29 mouse cellular contexts compared by ENCODE assay signal in the genomic region with DNA sequence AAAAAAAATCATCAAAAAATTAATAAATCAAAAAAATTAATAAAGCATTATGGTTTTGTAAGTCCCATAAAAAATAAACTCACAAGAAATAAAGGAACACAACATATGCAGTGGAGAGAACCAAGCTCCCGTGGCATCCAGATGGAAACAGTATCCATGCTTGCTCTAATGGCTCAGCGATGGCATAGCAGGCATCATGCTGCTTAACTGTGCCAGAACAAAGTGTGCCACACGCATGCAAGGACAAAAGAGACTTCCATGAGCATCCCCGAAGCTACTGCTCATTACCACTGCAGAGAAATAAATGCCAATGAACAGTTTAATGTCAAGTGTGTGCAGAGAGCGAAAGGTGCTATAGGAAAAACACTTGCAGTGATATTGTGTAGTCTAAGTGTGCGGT. TPM values are rescaled to one million over a fixed set of nuclear protein-coding genes. Genes with fewer than 3 reads are reported as not detected.
DNase-seq lines count a peak whose midpoint lies in the region; ATAC-seq and TF ChIP-seq lines count a peak whose summit lies in the region.
"Had no signal": no experiment of that assay in that cellular context is flagged by ENCODE, and none has a peak within 500 bp of the region (broad histone marks: within the 10 kb centered on the region; RNA-seq: fewer than 3 reads in every experiment).

No protein-coding gene starts in this region.

- H3K27me3 ChIP-seq in hindbrain, embryonic 14.5 days (ENCODE audit: control insufficient read depth, insufficient read depth, low read length) = no peaks in the 10 kb centered on the region
- no peaks in the 10 kb centered on the region for H3K27me3 ChIP-seq in hindbrain, embryonic 13.5 days
- no peaks in the 10 kb centered on the region for H3K27me3 ChIP-seq in midbrain, postnatal 0 days (ENCODE audit: insufficient read depth, low read length)
- no peaks in the 10 kb centered on the region for H3K27me3 ChIP-seq in midbrain, embryonic 16.5 days (ENCODE audit: control insufficient read depth, insufficient read depth, low read depth, low read length)
- no peaks in the 10 kb centered on the region for H3K27me3 ChIP-seq in intestine, postnatal 0 days (replicated peaks; ENCODE audit: control insufficient read depth, insufficient read depth, low read length)
- H3K27me3 ChIP-seq: embryonic facial prominence, embryonic 12.5 days; limb, embryonic 13.5 days; lung, embryonic 15.5 days had no signal

- no peaks in the 10 kb centered on the region for H3K4me1 ChIP-seq in hindbrain, embryonic 14.5 days (replicated peaks; ENCODE audit: control insufficient read depth, insufficient read depth, low read length)
- H3K4me1 ChIP-seq in hindbrain, embryonic 13.5 days (replicated peaks) = no peaks in the 10 kb centered on the region
- H3K4me1 ChIP-seq in midbrain, postnatal 0 days (ENCODE audit: insufficient read depth, low read length) = no peaks in the 10 kb centered on the region
- no peaks in the 10 kb centered on the region for H3K4me1 ChIP-seq in midbrain, embryonic 16.5 days (ENCODE audit: control insufficient read depth, insufficient read depth, low read length)
- no peaks in the 10 kb centered on the region for H3K4me1 ChIP-seq in intestine, postnatal 0 days (replicated peaks; ENCODE audit: control insufficient read depth, insufficient read depth, low read length)
- H3K4me1 ChIP-seq: embryonic facial prominence, embryonic 12.5 days; limb, embryonic 13.5 days; lung, embryonic 15.5 days; midbrain, embryonic 10.5 days had no signal

- no peaks in the 10 kb centered on the region for H3K9me3 ChIP-seq in hindbrain, embryonic 14.5 days (ENCODE audit: control insufficient read depth, low read length)
- H3K9me3 ChIP-seq in hindbrain, embryonic 13.5 days = no peaks in the 10 kb centered on the region
- H3K9me3 ChIP-seq in midbrain, postnatal 0 days (ENCODE audit: low read length) = no peaks in the 10 kb centered on the region
- H3K9me3 ChIP-seq in midbrain, embryonic 16.5 days (replicated peaks; ENCODE audit: control insufficient read depth, low read length, poor library complexity, severe bottlenecking) = no peaks in the 10 kb centered on the region
- no peaks in the 10 kb centered on the region for H3K9me3 ChIP-seq in intestine, postnatal 0 days (ENCODE audit: control insufficient read depth)
- H3K9me3 ChIP-seq: embryonic facial prominence, embryonic 12.5 days; forebrain, embryonic 10.5 days; limb, embryonic 13.5 days; lung, embryonic 15.5 days; midbrain, embryonic 10.5 days had no signal

- TF ChIP-seq CTCF in midbrain, postnatal 0 days (IDR thresholded peaks at IDR 0.05) = no peak
- TF ChIP-seq CTCF in intestine, postnatal 0 days (IDR thresholded peaks at IDR 0.05; ENCODE audit: low read depth) = no peak

- no peak overlapping the region for H3K4me3 ChIP-seq in hindbrain, embryonic 14.5 days (replicated peaks; ENCODE audit: low read length)
- H3K4me3 ChIP-seq in hindbrain, embryonic 13.5 days = no peak overlapping the region
- no peak overlapping the region for H3K4me3 ChIP-seq in midbrain, postnatal 0 days (ENCODE audit: low read depth, low read length)
- no peak overlapping the region for H3K4me3 ChIP-seq in midbrain, embryonic 16.5 days (ENCODE audit: low read depth, low read length)
- no peak overlapping the region for H3K4me3 ChIP-seq in intestine, postnatal 0 days (ENCODE audit: low read depth, low read length)
- H3K4me3 ChIP-seq: embryonic facial prominence, embryonic 12.5 days; forebrain, embryonic 10.5 days; gastrocnemius, adult 2 months; left cerebral cortex, adult 2 months; limb, embryonic 13.5 days; lung, embryonic 15.5 days; midbrain, embryonic 10.5 days had no signal

- H3K9ac ChIP-seq in hindbrain, embryonic 14.5 days = no peak overlapping the region
- no peak overlapping the region for H3K9ac ChIP-seq in hindbrain, embryonic 13.5 days
- H3K9ac ChIP-seq in midbrain, postnatal 0 days (replicated peaks; ENCODE audit: low read length, poor library complexity, severe bottlenecking) = no peak overlapping the region
- H3K9ac ChIP-seq in midbrain, embryonic 16.5 days (ENCODE audit: low read depth, low read length) = no peak overlapping the region
- H3K9ac ChIP-seq in intestine, postnatal 0 days (ENCODE audit: low read depth, low read length) = no peak overlapping the region
- H3K9ac ChIP-seq: embryonic facial prominence, embryonic 12.5 days; limb, embryonic 13.5 days; lung, embryonic 15.5 days had no signal

- no peak overlapping the region for H3K27ac ChIP-seq in hindbrain, embryonic 14.5 days
- no peak overlapping the region for H3K27ac ChIP-seq in hindbrain, embryonic 13.5 days
- H3K27ac ChIP-seq in midbrain, postnatal 0 days (ENCODE audit: low read depth, low read length) = no peak overlapping the region
- no peak overlapping the region for H3K27ac ChIP-seq in midbrain, embryonic 16.5 days (ENCODE audit: low read length)
- H3K27ac ChIP-seq in intestine, postnatal 0 days (ENCODE audit: low read depth, low read length) = no peak overlapping the region
- H3K27ac ChIP-seq: embryonic facial prominence, embryonic 12.5 days; forebrain, embryonic 10.5 days; gastrocnemius, adult 2 months; left cerebral cortex, adult 2 months; limb, embryonic 13.5 days; lung, embryonic 15.5 days; midbrain, embryonic 10.5 days had no signal

- ATAC-seq in hindbrain, embryonic 14.5 days (ENCODE audit: low FRiP score) = 0 out of 2 replicates have a peak, but pooled peaks have one; percentile 24
- no peak for ATAC-seq in hindbrain, embryonic 13.5 days (ENCODE audit: low FRiP score)
- no peak for ATAC-seq in midbrain, postnatal 0 days (ENCODE audit: low FRiP score)
- no peak for ATAC-seq in midbrain, embryonic 16.5 days
- no peak for ATAC-seq in intestine, postnatal 0 days
- ATAC-seq: intestine, embryonic 16.5 days had no signal

- WGBS in hindbrain, embryonic 14.5 days = 79% methylated on average over 6 of the region's 6 CpGs
- 85% methylated on average over 6 of the region's 6 CpGs for WGBS in hindbrain, embryonic 13.5 days
- WGBS in midbrain, postnatal 0 days = 71% methylated on average over 6 of the region's 6 CpGs
- WGBS in midbrain, embryonic 16.5 days = 65% methylated on average over 6 of the region's 6 CpGs
- 89% methylated on average over 6 of the region's 6 CpGs for WGBS in intestine, postnatal 0 days

- H3K4me2 ChIP-seq in hindbrain, embryonic 14.5 days (replicated peaks) = no peak overlapping the region
- H3K4me2 ChIP-seq in hindbrain, embryonic 13.5 days = no peak overlapping the region
- no peak overlapping the region for H3K4me2 ChIP-seq in midbrain, postnatal 0 days (ENCODE audit: low read depth, low read length, poor library complexity, severe bottlenecking)
- no peak overlapping the region for H3K4me2 ChIP-seq in midbrain, embryonic 16.5 days (ENCODE audit: low read length)
- no peak overlapping the region for H3K4me2 ChIP-seq in intestine, postnatal 0 days (replicated peaks; ENCODE audit: low read depth)
- H3K4me2 ChIP-seq: embryonic facial prominence, embryonic 12.5 days; heart, embryonic 11.5 days; limb, embryonic 13.5 days; liver, embryonic 11.5 days; lung, embryonic 15.5 days had no signal

- DNase-seq in cerebellum, adult 9-10 months = peak; percentile 48
- DNase-seq in cerebellum, postnatal 36 days = no peak
- DNase-seq in hindbrain, embryonic 14.5 days (ENCODE audit: low spot score) = no peak
- peak; percentile 5 for DNase-seq in midbrain, postnatal 0 days (ENCODE audit: low spot score)
- DNase-seq: adrenal gland, adult 8-10 months; cerebellum, adult 11 months; embryo, embryonic 11 days; gastrocnemius, adult 2 months; gastrocnemius, postnatal 36 days; heart, adult 18-20 months; heart, postnatal 36 days; kidney, adult 9 months; kidney, postnatal 10 days; right cerebral cortex, postnatal 14 days; thymus, postnatal 4 days had no signal

- no peaks in the 10 kb centered on the region for H3K36me3 ChIP-seq in hindbrain, embryonic 14.5 days (replicated peaks; ENCODE audit: control insufficient read depth, insufficient read depth)
- H3K36me3 ChIP-seq in hindbrain, embryonic 13.5 days = no peaks in the 10 kb centered on the region
- H3K36me3 ChIP-seq in midbrain, postnatal 0 days (ENCODE audit: insufficient read depth, low read length) = no peaks in the 10 kb centered on the region
- no peaks in the 10 kb centered on the region for H3K36me3 ChIP-seq in midbrain, embryonic 16.5 days (ENCODE audit: control insufficient read depth, insufficient read depth, low read length)
- H3K36me3 ChIP-seq in intestine, postnatal 0 days (ENCODE audit: control insufficient read depth, insufficient read depth) = no peaks in the 10 kb centered on the region
- H3K36me3 ChIP-seq: embryonic facial prominence, embryonic 12.5 days; forebrain, embryonic 10.5 days; G1E; limb, embryonic 13.5 days; lung, embryonic 15.5 days; midbrain, embryonic 10.5 days had no signal

RNA-seq across cellular contexts. Expression of a gene that starts 29.9 kb away (rescaled TPM):
- polyA plus RNA-seq in hindbrain, embryonic 14.5 days (2014; fragmentation: Nextera tagmentation; extraction: Ambion mirVana) = 12.6 and 15.8 TPM in 2 replicates
- 4.4 and 4.7 TPM in 2 replicates for polyA plus RNA-seq in hindbrain, embryonic 13.5 days (2015; fragmentation: Nextera tagmentation; extraction: Ambion mirVana)
- 21.9 and 23.0 TPM in 2 replicates for total RNA-seq in midbrain, postnatal 0 days (2014; rRNA removed)
- 5.0 and 7.3 TPM in 2 replicates for polyA plus RNA-seq in midbrain, postnatal 0 days (2015; fragmentation: Nextera tagmentation; extraction: Ambion mirVana)
- 6.1 and 8.9 TPM in 2 replicates for polyA plus RNA-seq in midbrain, embryonic 16.5 days (2015; fragmentation: Nextera tagmentation; extraction: Ambion mirVana)
- polyA plus RNA-seq in intestine, postnatal 0 days (2015; fragmentation: Nextera tagmentation; extraction: Ambion mirVana) = 1.3 and 1.6 TPM in 2 replicates
- total RNA-seq: monocyte, adult 5-6 weeks had no signal
- polyA plus RNA-seq: G1E had no signal

Comparison
In these comparisons a context has a peak if more than half of its experiments do, and no peak if none do; other contexts are left out.
1. DNase-seq: peak in cerebellum, adult 9-10 months (single experiment) and midbrain, postnatal 0 days (single experiment); none in cerebellum, postnatal 36 days (0 of 2) and hindbrain, embryonic 14.5 days (single experiment).